In genomic region chr3:131364632-131365446, GRCm38 (mm10) we compare ENCODE assay signal across 8 mouse cellular contexts.
DNase-seq lines count a peak whose midpoint lies in the region; ATAC-seq lines count a peak whose summit lies in the region.

No protein-coding gene starts in this region.

- DNase-seq in midbrain, embryonic 11.5 days (ENCODE audit: low spot score, missing footprints), result no peak
- no peak for DNase-seq in midbrain, embryonic 10.5 days (ENCODE audit: low spot score)
- no peak for DNase-seq in heart, embryonic 10.5 days (ENCODE audit: low spot score)
- peak; percentile 37 for DNase-seq in lung, postnatal 4 days
- no peak for DNase-seq in c-Kit-positive CD71-positive TER-119-positive erythroid progenitor cells, embryonic 14.5 days (ENCODE audit: low spot score)

- no peaks in the 10 kb centered on the region for H3K27me3 ChIP-seq in midbrain, embryonic 11.5 days (ENCODE audit: control insufficient read depth, insufficient read depth, low read length)
- H3K27me3 ChIP-seq in midbrain, embryonic 10.5 days (ENCODE audit: low read depth, poor library complexity, severe bottlenecking), result no peaks in the 10 kb centered on the region
- no peaks in the 10 kb centered on the region for H3K27me3 ChIP-seq in heart, embryonic 10.5 days (ENCODE audit: insufficient read depth, poor library complexity, severe bottlenecking)
- no peaks in the 10 kb centered on the region for H3K27me3 ChIP-seq in kidney, embryonic 14.5 days (ENCODE audit: control insufficient read depth, insufficient read depth, low read length)
- no peaks in the 10 kb centered on the region for H3K27me3 ChIP-seq in neural tube, embryonic 15.5 days (replicated peaks)

- H3K27ac ChIP-seq in midbrain, embryonic 11.5 days (ENCODE audit: low read depth, low read length), result no peak overlapping the region
- H3K27ac ChIP-seq in midbrain, embryonic 10.5 days (replicated peaks), result no peak overlapping the region
- peak overlapping the region; percentile 18; the same call in 1 of the 2 replicates for H3K27ac ChIP-seq in heart, embryonic 10.5 days
- H3K27ac ChIP-seq in kidney, embryonic 14.5 days (ENCODE audit: low read depth, low read length), result peak overlapping the region; percentile 53
- no peak overlapping the region for H3K27ac ChIP-seq in neural tube, embryonic 15.5 days (replicated peaks)

- H3K9me3 ChIP-seq in midbrain, embryonic 11.5 days (ENCODE audit: control insufficient read depth, low read length), result no peaks in the 10 kb centered on the region
- H3K9me3 ChIP-seq in midbrain, embryonic 10.5 days (replicated peaks), result no peaks in the 10 kb centered on the region
- H3K9me3 ChIP-seq in heart, embryonic 10.5 days, result no peaks in the 10 kb centered on the region
- H3K9me3 ChIP-seq in kidney, embryonic 14.5 days (ENCODE audit: control insufficient read depth, low read length), result no peaks in the 10 kb centered on the region
- H3K9me3 ChIP-seq in neural tube, embryonic 15.5 days (replicated peaks), result no peaks in the 10 kb centered on the region

- H3K9ac ChIP-seq in midbrain, embryonic 11.5 days (ENCODE audit: low read length), result no peak overlapping the region
- no peak overlapping the region for H3K9ac ChIP-seq in kidney, embryonic 14.5 days (ENCODE audit: low read depth, low read length)
- H3K9ac ChIP-seq in neural tube, embryonic 15.5 days (replicated peaks), result no peak overlapping the region

- ATAC-seq in midbrain, embryonic 11.5 days (ENCODE audit: low FRiP score), result peak; percentile 58; the same call in 1 of the 2 replicates
- peak; percentile 84 for ATAC-seq in kidney, embryonic 14.5 days (ENCODE audit: low FRiP score, low TSS enrichment)
- ATAC-seq in megakaryocyte progenitor cell, adult 5-6 weeks (replicated peaks; ENCODE audit: poor library complexity), result no peak
- ATAC-seq in neural tube, embryonic 15.5 days (ENCODE audit: low FRiP score), result no peak

- no peaks in the 10 kb centered on the region for H3K4me1 ChIP-seq in midbrain, embryonic 11.5 days (ENCODE audit: control insufficient read depth, insufficient read depth, low read length)
- H3K4me1 ChIP-seq in midbrain, embryonic 10.5 days, result peaks cover 8% of the 10 kb centered on the region
- peaks cover 14% of the 10 kb centered on the region for H3K4me1 ChIP-seq in heart, embryonic 10.5 days
- peaks cover 7% of the 10 kb centered on the region; the same call in 1 of the 2 replicates for H3K4me1 ChIP-seq in kidney, embryonic 14.5 days (ENCODE audit: control insufficient read depth, insufficient read depth, low read length)
- H3K4me1 ChIP-seq in neural tube, embryonic 15.5 days, result peaks cover 5% of the 10 kb centered on the region; the same call in 1 of the 2 replicates

- H3K4me2 ChIP-seq in midbrain, embryonic 11.5 days, result no peak overlapping the region
- H3K4me2 ChIP-seq in kidney, embryonic 14.5 days (replicated peaks; ENCODE audit: low read depth, low read length), result peak overlapping the region; percentile 9
- H3K4me2 ChIP-seq in neural tube, embryonic 15.5 days, result no peak overlapping the region

- WGBS in midbrain, embryonic 11.5 days, result 74% methylated on average over 23 of the region's 23 CpGs
- 78% methylated on average over 23 of the region's 23 CpGs for WGBS in midbrain, embryonic 10.5 days
- 63% methylated on average over 23 of the region's 23 CpGs for WGBS in heart, embryonic 10.5 days
- 50% methylated on average over 23 of the region's 23 CpGs for WGBS in kidney, embryonic 14.5 days
- WGBS in neural tube, embryonic 15.5 days, result 70% methylated on average over 23 of the region's 23 CpGs

- no peak overlapping the region for H3K4me3 ChIP-seq in midbrain, embryonic 11.5 days (ENCODE audit: low read depth, low read length)
- no peak overlapping the region for H3K4me3 ChIP-seq in midbrain, embryonic 10.5 days
- peak overlapping the region; percentile 19; the same call in 1 of the 2 replicates for H3K4me3 ChIP-seq in heart, embryonic 10.5 days
- peak overlapping the region; percentile 1; the same call in 1 of the 2 replicates for H3K4me3 ChIP-seq in kidney, embryonic 14.5 days (ENCODE audit: low read length)
- no peak overlapping the region for H3K4me3 ChIP-seq in neural tube, embryonic 15.5 days (replicated peaks)

- no peaks in the 10 kb centered on the region for H3K36me3 ChIP-seq in midbrain, embryonic 11.5 days (ENCODE audit: control insufficient read depth, insufficient read depth, low read length)
- no peaks in the 10 kb centered on the region for H3K36me3 ChIP-seq in midbrain, embryonic 10.5 days
- no peaks in the 10 kb centered on the region for H3K36me3 ChIP-seq in heart, embryonic 10.5 days
- H3K36me3 ChIP-seq in kidney, embryonic 14.5 days (ENCODE audit: control insufficient read depth, insufficient read depth, low read length), result no peaks in the 10 kb centered on the region
- H3K36me3 ChIP-seq in neural tube, embryonic 15.5 days, result no peaks in the 10 kb centered on the region

Comparison
In these comparisons a context has a peak if more than half of its experiments do, and no peak if none do; other contexts are left out.
1. ATAC-seq: peak in midbrain, embryonic 11.5 days (single experiment) and kidney, embryonic 14.5 days (single experiment); none in megakaryocyte progenitor cell, adult 5-6 weeks (single experiment) and neural tube, embryonic 15.5 days (single experiment).
2. DNase-seq: peak in lung, postnatal 4 days (2 of 2); none in midbrain, embryonic 11.5 days (single experiment), midbrain, embryonic 10.5 days (single experiment), heart, embryonic 10.5 days (single experiment) and c-Kit-positive CD71-positive TER-119-positive erythroid progenitor cells, embryonic 14.5 days (single experiment).
3. H3K27ac ChIP-seq: peak in heart, embryonic 10.5 days (single experiment) and kidney, embryonic 14.5 days (single experiment); none in midbrain, embryonic 11.5 days (single experiment), midbrain, embryonic 10.5 days (single experiment) and neural tube, embryonic 15.5 days (single experiment).
4. H3K4me3 ChIP-seq: peak in heart, embryonic 10.5 days (single experiment) and kidney, embryonic 14.5 days (single experiment); none in midbrain, embryonic 11.5 days (single experiment), midbrain, embryonic 10.5 days (single experiment) and neural tube, embryonic 15.5 days (single experiment).